Mouse (Mus musculus) forebrain, embryonic 15.5 days (tissue): ENCODE measurements around the gene P2rx7. TPM values are rescaled to one million over a fixed set of nuclear protein-coding genes. Genes with fewer than 3 reads are reported as not detected.
"Not testable (repeated sequence)": the region's sequence is repeated elsewhere in the genome, so short reads cannot be mapped to it uniquely, and the experiment has no call there.

ENCODE experiments used
- ATAC-seq: fragments of 200-750 bp; cut with Nextera tagmentation; replicated peaks from 2 replicates; pipeline ENCODE4 v1.8.0; 2017; ENCODE audit warnings: mild to moderate bottlenecking, moderate TSS enrichment, moderate library complexity
- H3K27ac ChIP-seq: fragments of 300-500 bp; sonication (generic); replicated peaks from 2 replicates; pipeline ENCODE4 v1.5.1; 2015; ENCODE audit warnings: mild to moderate bottlenecking, inconsistent platforms
- H3K27me3 ChIP-seq: fragments of 300-500 bp; sonication (generic); 2 replicates; pipeline ENCODE4 v1.6.1; 2015; ENCODE audit warnings: inconsistent platforms
- H3K36me3 ChIP-seq: fragments of 300-500 bp; sonication (generic); 2 replicates; pipeline ENCODE4 v1.6.1; 2015; ENCODE audit warnings: mild to moderate bottlenecking, inconsistent platforms
- H3K4me1 ChIP-seq: fragments of 300-500 bp; sonication (generic); 2 replicates; pipeline ENCODE4 v1.6.1; 2015; ENCODE audit warnings: inconsistent platforms
- H3K4me2 ChIP-seq: fragments of 300-500 bp; sonication (generic); replicated peaks from 2 replicates; pipeline ENCODE4 v1.6.1; 2015; ENCODE audit warnings: mild to moderate bottlenecking, inconsistent platforms
- H3K4me3 ChIP-seq: fragments of 300-500 bp; sonication (generic); 2 replicates; pipeline ENCODE4 v1.5.1; 2015; ENCODE audit warnings: mild to moderate bottlenecking, inconsistent platforms
- H3K9ac ChIP-seq: fragments of 300-500 bp; sonication (generic); replicated peaks from 2 replicates; pipeline ENCODE4 v1.6.1; 2015; ENCODE audit warnings: mild to moderate bottlenecking, inconsistent platforms
- H3K9me3 ChIP-seq: fragments of 300-500 bp; sonication (generic); 2 replicates; pipeline ENCODE4 v1.6.1; 2016; ENCODE audit warnings: inconsistent platforms
- WGBS: fragments of 180-500 bp; shearing (Covaris S2); methylation state at CpG from one replicate; pipeline ENCODE4 v1.1.7; 2015; ENCODE audit warnings: mixed read lengths; 5-methylcytosine and 5-hydroxymethylcytosine counted together
- polyA plus RNA-seq: library from polyadenylated mRNA; unstranded; fragments of >200 nt; fragmentation: Nextera tagmentation; extraction: Ambion mirVana; gene quantifications from 2 replicates; pipeline ENCODE4 v1.2.1, GENCODE M21; 2015

The P2rx7 gene
- polyA plus RNA-seq, 1 experiment from 2014 or later: 1.8 TPM

DNA sequence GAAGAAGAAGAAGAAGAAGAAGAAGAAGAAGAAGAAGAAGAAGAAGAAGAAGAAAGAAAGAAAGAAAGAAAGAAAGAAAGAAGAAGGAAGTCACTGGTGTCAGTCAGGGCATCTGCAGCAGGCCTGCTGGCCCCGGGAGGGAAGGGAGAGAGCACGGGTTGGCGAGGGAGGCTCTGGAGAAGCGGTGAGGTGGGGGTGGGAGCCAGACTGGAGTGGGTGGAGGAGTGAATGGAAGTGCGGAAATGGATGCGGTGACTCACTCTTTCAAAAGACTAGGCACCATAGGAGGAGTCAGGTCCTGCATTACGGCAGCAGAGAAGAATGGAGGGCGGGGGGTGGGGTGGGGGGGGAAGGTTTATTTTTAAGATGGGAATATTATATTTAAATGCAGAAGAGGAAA, 5.6 kb downstream of the P2rx7 start:
- WGBS: 82% methylated on average over 8 of the region's 8 CpGs

DNA sequence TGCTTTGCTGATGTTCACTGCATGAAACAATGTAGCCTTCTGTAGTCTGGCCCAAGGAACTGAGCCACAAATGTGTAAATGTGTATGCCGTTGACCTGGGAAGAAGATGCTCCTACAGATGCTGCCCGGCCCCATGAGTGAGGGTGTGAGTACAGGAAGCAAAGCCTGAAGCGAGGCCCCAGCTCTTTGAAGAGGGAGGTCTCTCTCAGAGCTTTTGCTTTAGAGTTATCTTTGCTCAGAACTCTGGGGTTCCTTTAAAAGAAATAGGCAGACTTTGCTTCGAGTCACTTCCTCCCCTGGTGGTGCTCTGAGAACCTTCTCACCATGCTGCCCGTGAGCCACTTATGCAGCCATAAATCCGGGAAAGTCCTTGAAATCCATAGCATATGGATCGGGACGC, 6.4 kb downstream of the P2rx7 start:
- H3K9ac ChIP-seq: no peak overlapping the region
- H3K4me2 ChIP-seq: no peak overlapping the region
- H3K4me3 ChIP-seq: no peak overlapping the region
- H3K4me1 ChIP-seq: peaks cover 15% of the 10 kb centered on the region
- WGBS: 90% methylated on average over 8 of the region's 8 CpGs
- no peaks in the 10 kb centered on the region for H3K9me3 ChIP-seq
- no peak for ATAC-seq
- no peaks in the 10 kb centered on the region for H3K27me3 ChIP-seq
- no peak overlapping the region for H3K27ac ChIP-seq
- H3K36me3 ChIP-seq: no peaks in the 10 kb centered on the region

More for the DNA sequence above, 5.6 kb downstream of the P2rx7 start:
- Histone ChIP-seq H3K36me3 (no peaks in the 10 kb centered on the region), H3K27ac (no peak overlapping the region), H3K4me1 (peaks cover 13% of the 10 kb centered on the region), H3K9ac (no peak overlapping the region), H3K4me3 (no peak overlapping the region), H3K27me3 (no peaks in the 10 kb centered on the region), H3K4me2 (no peak overlapping the region), H3K9me3 (no peaks in the 10 kb centered on the region)
- no peak for ATAC-seq

DNA sequence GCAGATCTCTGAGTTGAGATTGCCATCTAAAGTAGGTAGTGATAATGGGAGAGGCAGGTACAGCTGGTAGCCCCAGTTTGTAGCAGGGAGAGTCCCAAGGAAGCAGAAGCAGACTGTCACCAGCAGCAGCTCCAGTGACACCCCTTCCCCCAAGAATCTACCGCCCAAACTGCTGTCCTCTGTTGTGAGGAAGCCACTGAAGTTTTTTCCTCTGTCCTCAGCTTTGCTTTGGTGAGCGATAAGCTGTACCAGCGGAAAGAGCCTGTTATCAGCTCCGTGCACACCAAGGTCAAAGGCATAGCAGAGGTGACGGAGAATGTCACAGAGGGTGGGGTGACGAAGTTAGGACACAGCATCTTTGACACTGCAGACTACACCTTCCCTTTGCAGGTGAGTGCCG, 8.8 kb downstream of the P2rx7 start:
- H3K9ac ChIP-seq: no peak overlapping the region
- H3K4me1 ChIP-seq: peaks cover 15% of the 10 kb centered on the region
- no peaks in the 10 kb centered on the region for H3K9me3 ChIP-seq
- no peak overlapping the region for H3K4me3 ChIP-seq
- H3K36me3 ChIP-seq: no peaks in the 10 kb centered on the region
- peak overlapping the region; percentile 75 for H3K27ac ChIP-seq
- H3K4me2 ChIP-seq: no peak overlapping the region
- no peaks in the 10 kb centered on the region for H3K27me3 ChIP-seq
- ATAC-seq: no peak
- 83% methylated on average over 7 of the region's 7 CpGs for WGBS

DNA sequence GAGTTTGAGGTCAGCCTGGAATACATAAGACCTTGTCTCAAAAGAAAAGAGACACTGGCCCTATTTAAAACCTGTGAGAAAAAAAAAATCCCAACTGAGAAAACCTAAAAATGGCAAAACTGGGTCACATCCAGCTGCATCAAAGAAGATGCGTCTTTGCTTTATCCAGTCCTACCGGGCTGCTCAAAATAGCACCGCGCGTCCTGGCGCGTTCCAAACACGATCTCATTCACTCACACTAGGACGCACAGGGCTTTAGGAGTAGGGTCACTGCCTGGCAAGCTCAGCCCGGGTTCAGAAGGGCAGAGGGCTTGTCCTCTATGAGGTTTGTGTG, 9.4 kb downstream of the P2rx7 start:
- Histone ChIP-seq H3K4me1 (peaks cover 15% of the 10 kb centered on the region), H3K4me3 (no peak overlapping the region), H3K27me3 (no peaks in the 10 kb centered on the region), H3K9ac (no peak overlapping the region), H3K27ac (peak overlapping the region; percentile 75), H3K36me3 (no peaks in the 10 kb centered on the region), H3K9me3 (no peaks in the 10 kb centered on the region), H3K4me2 (no peak overlapping the region)
- WGBS: 29% methylated on average over 10 of the region's 10 CpGs
- no peak for ATAC-seq

DNA sequence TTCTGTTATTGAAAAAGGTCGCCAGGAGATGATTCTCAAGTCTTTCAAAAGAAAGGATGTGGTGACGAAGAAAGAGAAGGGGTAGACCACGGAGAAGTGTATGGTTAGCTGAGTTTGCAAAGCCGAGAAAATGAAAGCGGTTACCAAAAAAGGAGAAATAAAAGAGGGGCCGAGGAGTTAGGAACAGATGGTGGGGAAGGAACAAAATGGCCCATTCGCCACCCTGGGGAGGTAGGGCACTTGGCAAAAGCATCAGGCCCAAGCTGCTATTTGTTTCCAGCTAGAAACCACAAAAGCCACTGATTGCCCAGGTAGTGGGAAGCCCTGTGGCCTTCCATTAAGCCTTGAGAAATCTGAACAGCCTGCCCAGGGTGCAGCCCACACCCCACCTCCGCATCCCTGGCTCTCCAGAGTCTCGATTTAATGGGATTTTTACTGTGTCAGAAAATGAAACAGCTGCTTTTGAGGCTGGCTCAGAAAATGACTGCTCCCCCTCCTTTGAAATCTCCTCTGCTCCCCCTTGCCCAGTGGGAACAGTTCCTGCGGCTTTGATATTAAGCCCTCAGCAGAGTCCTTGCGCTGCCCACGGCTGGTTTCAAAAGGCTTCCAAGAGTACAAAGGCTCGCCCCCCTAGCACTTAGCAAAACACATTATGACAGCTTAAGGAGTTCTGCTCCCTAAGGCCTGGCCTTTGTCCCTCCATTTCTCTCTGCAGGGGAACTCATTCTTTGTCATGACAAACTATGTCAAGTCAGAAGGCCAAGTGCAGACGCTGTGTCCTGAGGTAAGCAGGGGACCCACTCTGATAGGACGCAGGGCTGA, 9.9 kb downstream of the P2rx7 start:
- H3K9me3 ChIP-seq: no peaks in the 10 kb centered on the region
- no peaks in the 10 kb centered on the region for H3K36me3 ChIP-seq
- H3K4me2 ChIP-seq: no peak overlapping the region
- no peak overlapping the region for H3K4me3 ChIP-seq
- peak; percentile 67 for ATAC-seq
- H3K27me3 ChIP-seq: no peaks in the 10 kb centered on the region
- H3K9ac ChIP-seq: no peak overlapping the region
- WGBS: 11% methylated on average over 15 of the region's 15 CpGs
- peaks cover 15% of the 10 kb centered on the region for H3K4me1 ChIP-seq
- H3K27ac ChIP-seq: peak overlapping the region; percentile 75

DNA sequence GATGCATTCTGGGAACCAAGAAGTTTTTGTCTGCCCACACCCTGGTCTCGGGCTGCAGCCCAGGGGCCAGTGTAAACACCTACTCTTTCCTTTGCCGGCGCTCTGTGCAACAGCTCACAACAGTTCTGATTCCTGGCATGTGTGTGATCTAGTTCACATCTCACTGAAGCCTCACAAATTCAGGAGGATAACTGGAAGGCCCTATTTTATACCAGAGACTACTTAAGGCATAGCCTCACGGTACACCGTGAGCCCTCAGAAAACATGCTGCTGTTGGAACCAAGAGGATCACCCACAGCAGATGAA, 10.5 kb downstream of the P2rx7 start:
- ATAC-seq: 0 out of 2 replicates have a peak, but pooled peaks have one; percentile 29
- H3K9ac ChIP-seq: no peak overlapping the region
- no peaks in the 10 kb centered on the region for H3K27me3 ChIP-seq
- H3K4me1 ChIP-seq: peaks cover 15% of the 10 kb centered on the region
- H3K36me3 ChIP-seq: no peaks in the 10 kb centered on the region
- H3K9me3 ChIP-seq: no peaks in the 10 kb centered on the region
- WGBS: 41% methylated on average over 5 of the region's 5 CpGs
- H3K27ac ChIP-seq: peak overlapping the region; percentile 75
- H3K4me3 ChIP-seq: no peak overlapping the region
- no peak overlapping the region for H3K4me2 ChIP-seq

DNA sequence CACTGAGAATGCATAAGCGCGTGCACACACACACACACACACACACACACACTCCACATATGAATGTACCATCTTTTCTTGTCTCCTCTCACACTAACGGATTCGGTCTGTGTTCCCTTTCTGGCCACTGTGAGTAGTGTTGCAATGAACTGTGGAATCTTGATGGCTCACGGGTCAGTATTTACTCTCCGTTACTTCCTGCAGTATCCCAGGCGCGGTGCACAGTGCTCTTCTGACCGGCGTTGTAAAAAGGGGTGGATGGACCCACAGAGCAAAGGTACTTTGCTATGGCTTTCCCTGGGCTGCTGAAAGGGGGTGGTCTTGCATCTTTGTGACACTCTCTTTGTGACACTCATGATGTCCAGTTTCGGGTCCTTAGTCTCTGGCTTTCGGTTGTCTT, 13.1 kb downstream of the P2rx7 start:
- H3K4me1 ChIP-seq: peaks cover 15% of the 10 kb centered on the region
- no peaks in the 10 kb centered on the region for H3K9me3 ChIP-seq
- H3K4me3 ChIP-seq: no peak overlapping the region
- H3K27ac ChIP-seq: no peak overlapping the region
- H3K36me3 ChIP-seq: no peaks in the 10 kb centered on the region
- ATAC-seq: no peak
- WGBS: 94% methylated on average over 12 of the region's 12 CpGs
- H3K4me2 ChIP-seq: no peak overlapping the region
- no peak overlapping the region for H3K9ac ChIP-seq
- no peaks in the 10 kb centered on the region for H3K27me3 ChIP-seq

DNA sequence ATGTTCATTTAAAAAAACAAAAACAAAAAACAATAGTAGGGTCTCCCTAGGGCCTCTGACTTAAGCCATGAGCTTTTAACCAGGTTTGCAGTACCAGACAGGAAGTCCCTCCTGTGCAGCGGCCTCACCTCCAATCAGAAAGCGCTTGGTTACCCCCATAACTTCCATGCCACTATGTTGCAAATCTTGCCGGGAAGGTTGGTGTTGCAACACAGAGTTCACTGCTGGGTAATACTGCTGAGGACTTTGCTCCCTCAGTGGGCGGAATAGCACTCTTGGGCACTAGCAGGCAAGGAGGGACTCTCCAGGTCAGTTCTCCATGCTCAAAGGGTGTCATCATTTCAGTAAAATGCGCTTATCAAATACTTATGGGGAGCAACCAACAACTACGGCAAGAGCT, 18.8 kb downstream of the P2rx7 start:
- ATAC-seq: no peak
- Histone ChIP-seq H3K4me3 (no peak overlapping the region), H3K27ac (no peak overlapping the region), H3K4me1 (no peaks in the 10 kb centered on the region), H3K27me3 (no peaks in the 10 kb centered on the region), H3K9me3 (no peaks in the 10 kb centered on the region), H3K9ac (no peak overlapping the region), H3K4me2 (no peak overlapping the region), H3K36me3 (no peaks in the 10 kb centered on the region)
- WGBS: 95% methylated on average over 6 of the region's 6 CpGs

DNA sequence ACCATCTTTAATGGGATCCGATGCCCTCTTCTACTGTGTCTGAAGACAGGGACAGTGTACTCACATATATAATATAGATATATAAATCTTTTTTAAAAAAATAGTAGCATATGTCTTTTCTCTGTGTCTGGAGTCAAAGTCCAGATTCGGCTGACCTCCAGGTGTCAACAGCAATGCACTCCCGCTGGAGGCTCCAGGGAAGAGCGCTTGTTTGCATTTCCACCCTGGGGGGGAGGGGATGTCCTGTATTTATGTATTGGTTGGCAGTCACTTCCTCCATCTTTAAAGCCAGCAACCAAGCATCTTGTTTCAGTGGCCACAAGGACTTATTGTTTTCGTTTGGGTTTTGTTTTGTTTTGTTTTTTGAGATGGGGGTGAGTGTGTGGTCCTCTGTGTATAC, 21.3 kb downstream of the P2rx7 start:
- WGBS: 71% methylated on average over 5 of the region's 5 CpGs
- no peaks in the 10 kb centered on the region for H3K4me1 ChIP-seq
- no peak for ATAC-seq

DNA sequence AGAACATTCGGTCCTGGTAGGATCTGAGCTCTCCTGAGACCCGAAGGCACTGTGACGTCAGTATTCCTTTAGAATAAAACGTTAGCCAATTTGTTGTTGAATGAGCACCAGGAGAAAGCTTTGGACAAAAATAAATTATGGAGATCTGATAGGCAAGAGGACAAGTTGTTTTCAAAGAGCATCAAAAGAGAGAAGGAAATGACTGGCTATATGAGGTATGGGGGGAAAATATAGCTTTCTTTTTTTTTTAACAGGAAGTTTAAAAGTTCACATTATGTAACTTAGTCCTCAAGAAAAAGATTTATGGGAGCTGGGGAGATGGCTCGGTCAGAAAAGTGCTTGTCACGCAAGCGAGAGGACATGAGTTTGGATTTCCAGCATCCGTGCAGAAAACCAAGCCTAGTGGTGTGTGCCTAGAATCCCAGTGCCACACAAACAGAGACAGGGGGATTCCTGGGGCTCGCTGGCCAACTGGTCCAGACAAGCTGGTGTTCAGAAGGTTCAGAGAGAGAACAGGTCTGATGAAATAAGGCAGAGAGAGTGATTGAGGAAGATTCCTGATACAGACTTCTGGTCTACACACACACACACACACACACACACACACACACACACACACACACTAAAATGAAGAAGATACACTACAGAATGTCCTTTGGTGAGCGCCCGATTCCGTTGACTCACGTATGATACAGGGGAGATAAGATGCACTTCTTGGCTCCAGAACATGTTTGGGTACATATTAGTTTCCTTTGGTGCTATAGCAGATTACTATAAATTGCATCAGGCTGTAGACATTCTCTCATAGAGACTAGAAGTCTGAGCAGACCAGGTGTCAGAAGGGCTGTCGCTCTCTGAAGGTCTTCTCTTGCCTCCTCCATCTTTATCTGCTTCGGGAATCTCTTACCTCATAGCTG, 25.5 kb downstream of the P2rx7 start:
- H3K9me3 ChIP-seq: no peaks in the 10 kb centered on the region
- ATAC-seq: no peak
- no peaks in the 10 kb centered on the region for H3K4me1 ChIP-seq
- H3K27ac ChIP-seq: no peak overlapping the region
- H3K36me3 ChIP-seq: no peaks in the 10 kb centered on the region
- no peak overlapping the region for H3K4me2 ChIP-seq
- no peak overlapping the region for H3K4me3 ChIP-seq
- H3K27me3 ChIP-seq: no peaks in the 10 kb centered on the region
- WGBS: 84% methylated on average over 15 of the region's 15 CpGs
- no peak overlapping the region for H3K9ac ChIP-seq

More for the DNA sequence above, 21.3 kb downstream of the P2rx7 start:
- Histone ChIP-seq H3K36me3 (no peaks in the 10 kb centered on the region), H3K4me2 (no peak overlapping the region), H3K9ac (no peak overlapping the region), H3K27ac (no peak overlapping the region), H3K9me3 (no peaks in the 10 kb centered on the region), H3K4me3 (no peak overlapping the region), H3K27me3 (no peaks in the 10 kb centered on the region)

DNA sequence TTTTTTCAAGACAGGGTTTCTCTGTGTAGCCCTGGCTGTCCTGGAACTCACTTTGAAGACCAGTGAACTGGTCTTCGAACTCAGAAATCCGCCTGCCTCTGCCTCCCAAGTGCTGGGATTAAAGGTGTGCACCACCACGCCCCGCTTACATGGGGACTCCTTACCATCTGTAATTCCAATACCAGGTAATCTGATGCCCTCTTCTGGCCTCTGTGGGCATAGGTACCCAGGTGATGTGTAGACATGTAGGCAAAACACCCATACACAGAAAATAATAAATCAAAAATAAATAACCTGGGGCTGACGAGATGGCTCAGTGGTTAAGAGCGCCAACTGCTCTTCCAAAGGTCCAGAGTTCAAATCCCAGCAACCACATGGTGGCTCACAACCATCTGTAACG, 27.9 kb downstream of the P2rx7 start:
- H3K27ac ChIP-seq, H3K27me3 ChIP-seq, ATAC-seq, H3K9me3 ChIP-seq, H3K4me2 ChIP-seq, H3K4me3 ChIP-seq, H3K4me1 ChIP-seq, H3K36me3 ChIP-seq, H3K9ac ChIP-seq: not testable (repeated sequence)
- WGBS: 79% methylated on average over 7 of the region's 7 CpGs

DNA sequence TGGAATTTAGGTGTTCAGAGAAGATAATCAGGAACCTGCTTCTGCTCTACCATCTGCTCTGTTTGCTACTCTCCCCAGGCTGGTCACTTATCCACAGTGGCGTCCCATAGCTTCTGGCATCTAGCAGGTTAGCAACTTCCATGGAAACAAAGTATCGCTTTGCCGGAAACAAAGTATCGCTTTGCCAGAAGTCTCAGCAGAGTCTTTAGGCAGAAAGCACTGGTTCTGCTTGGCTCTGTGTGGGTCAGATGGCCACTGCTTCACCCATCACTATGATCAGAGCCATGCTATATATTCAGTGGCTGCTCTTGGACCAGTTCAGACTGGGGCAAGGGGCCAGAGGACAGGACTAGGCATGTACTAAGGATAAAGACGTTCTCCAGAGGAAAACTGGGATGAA, 28.6 kb downstream of the P2rx7 start:
- no peaks in the 10 kb centered on the region for H3K36me3 ChIP-seq
- H3K27ac ChIP-seq: no peak overlapping the region
- H3K9ac ChIP-seq: no peak overlapping the region
- H3K27me3 ChIP-seq: no peaks in the 10 kb centered on the region
- no peak for ATAC-seq
- 94% methylated on average over 5 of the region's 5 CpGs for WGBS
- H3K4me3 ChIP-seq: no peak overlapping the region
- no peaks in the 10 kb centered on the region for H3K9me3 ChIP-seq
- H3K4me2 ChIP-seq: no peak overlapping the region
- H3K4me1 ChIP-seq: no peaks in the 10 kb centered on the region
